Mouse (Mus musculus) ovary, adult 18-20 months (tissue): ENCODE measurements around the gene Armc7.
"Not testable (repeated sequence)": the region's sequence is repeated elsewhere in the genome, so short reads cannot be mapped to it uniquely, and the experiment has no call there.

Experiments
- DNase-seq: peaks from one replicate; pipeline ENCODE4 v3.0.0; 2022; ENCODE audit warnings: low spot score, mixed read lengths

Armc7 gene

DNA sequence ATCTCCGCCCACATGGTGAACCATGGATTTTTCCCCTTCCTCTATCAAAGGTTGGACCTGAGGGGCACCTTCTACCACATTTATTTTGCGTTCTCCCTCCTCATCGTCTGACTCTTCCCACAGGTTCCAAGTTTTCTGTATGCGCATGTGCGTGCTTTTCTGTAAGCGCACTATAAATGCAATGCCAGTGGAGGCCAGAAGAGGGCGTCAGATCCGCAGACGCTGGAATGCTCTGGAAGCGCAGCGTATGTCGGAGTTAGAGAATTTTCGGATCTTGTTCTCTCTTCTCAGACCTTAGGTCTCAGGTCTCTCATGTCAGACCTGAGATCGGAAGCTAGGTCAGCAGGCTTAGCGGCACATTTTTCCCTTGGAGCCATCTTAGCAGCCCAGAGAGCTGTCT lies 19.8 kb upstream of the Armc7 start:
- DNase-seq: no peak

DNA sequence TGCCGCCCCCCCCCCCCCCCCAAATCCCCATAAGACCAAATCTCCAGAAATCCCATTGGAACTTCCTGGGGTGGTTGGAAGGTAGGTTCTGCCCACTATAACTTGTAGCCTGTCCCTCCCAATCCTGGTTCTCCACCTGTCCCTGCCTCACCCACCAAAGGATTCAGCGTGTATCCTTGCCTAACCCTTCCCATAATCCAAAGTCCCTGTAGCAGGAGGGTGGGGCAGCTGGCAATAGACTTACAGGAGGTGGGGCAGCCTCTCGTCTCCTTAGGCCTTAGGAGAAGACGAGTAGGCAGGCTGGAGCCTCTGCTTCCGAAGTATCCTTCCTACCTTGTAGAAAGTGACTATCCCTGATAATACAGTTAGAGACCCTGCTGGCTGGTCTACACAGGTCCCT lies 19.3 kb upstream of the Armc7 start:
- no peak for DNase-seq

DNA sequence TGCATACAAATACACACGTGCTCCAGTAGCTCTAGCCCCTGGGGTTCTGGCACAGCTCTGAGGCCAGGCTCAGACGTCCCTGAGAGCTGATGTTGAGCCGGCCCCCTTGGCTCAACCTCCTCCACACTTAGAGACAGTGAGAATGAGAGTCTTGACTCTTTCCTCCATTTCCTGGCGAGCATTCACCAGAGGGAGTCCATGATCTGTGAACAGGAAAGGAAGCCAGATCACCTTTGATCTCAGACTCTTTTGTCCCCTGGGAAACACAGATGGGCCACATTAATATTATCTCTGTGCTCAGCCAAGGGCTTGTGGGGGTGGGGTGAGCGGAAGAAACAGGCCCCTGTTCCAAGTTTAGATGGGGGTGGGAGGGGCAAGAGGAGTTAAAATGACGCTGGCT lies 18.1 kb upstream of the Armc7 start:
- no peak for DNase-seq

DNA sequence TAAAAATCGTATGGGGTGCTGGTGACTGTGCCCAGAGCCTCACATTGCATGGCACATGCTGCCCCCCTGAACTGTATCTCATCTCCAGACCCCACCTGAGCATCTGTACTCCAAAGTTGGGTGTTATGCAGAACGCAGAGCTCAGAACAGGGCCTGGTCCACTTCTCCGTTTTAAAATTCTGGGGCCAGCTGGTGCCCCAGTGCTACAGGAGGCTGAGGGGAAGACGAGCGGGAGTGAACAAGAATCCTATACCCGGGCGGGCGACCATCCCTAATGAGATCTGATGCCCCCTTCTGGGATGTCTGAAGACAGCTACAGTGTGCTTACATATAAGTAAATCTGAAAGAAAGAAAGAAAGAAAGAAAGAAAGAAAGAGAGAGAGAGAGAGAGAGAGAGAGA lies 14.5 kb upstream of the Armc7 start:
- no peak for DNase-seq

DNA sequence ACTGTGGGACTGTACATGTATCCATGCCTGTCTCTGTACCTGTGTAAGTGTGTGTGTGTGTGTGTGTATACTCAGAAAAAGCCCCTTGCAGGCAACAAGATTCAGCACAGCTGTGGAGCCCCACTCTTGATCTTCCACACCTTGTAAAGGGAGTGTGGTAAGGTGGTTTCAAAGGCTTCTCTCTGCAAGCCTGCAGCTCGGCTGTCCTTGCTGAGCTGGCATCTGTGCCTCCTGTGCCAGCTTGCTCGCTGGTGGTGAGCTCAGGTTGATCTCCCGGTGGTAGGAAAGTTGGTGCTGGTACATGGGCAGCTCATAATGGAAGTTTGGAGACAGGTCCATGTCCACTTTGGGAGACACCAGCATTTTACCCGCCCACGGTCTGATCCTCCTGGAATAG lies 13.6 kb upstream of the Armc7 start:
- no peak for DNase-seq

DNA sequence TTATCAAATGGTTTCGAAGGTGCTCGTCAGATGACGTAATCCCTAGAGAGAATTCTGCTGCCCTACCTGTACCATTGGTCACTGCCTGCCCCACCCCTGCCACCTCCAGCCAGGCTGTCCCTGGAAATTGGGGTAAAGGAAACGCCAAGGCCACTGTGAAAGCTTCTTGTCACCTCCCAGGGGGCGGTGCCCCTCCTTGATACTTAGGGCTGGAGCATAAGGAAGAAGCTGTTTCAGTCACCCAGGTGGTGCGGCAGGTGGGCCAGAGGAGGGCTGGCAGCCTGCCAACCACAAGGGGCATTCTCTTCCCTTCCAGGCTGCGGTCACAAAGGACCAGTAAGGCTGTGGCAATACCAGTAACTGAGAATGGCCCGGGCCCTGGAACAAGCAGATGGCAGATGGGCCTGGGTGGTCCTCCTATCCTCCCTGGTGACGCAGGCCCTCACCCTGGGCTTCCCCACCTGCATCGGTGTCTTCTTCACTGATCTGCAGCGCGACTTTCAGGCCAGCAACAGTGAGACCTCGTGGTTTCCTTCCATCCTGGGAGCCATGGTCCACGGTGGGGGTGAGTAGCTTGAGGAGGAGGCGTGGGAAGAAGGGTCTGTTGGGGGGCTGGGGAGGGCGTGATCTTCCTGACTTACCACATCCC lies 13.1 kb upstream of the Armc7 start, which contains the start of gene Slc16a5:
Slc16a5 (plus strand) TSS at position 232 of the 649 bp plus-strand sequence.
- DNase-seq: no peak

DNA sequence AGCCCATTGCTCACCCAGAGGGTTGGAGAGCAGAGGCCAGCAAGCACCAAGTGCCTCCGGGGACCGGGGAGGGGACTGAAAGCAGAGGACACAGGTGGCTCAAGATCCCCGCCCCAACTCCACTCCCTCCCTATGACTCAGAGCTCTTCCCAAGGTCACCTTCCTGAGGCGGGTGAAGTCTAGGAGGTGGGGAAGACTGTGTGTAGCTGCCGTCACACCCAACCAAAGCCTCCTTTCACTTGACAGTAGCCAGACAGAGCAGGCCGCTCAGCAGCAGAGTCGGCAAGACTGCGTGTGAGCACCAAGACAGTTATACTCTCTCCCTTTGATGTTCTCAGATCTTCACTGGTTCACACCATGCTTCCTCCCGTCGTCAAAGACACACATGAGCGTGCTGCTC lies 12.1 kb upstream of the Armc7 start:
- no peak for DNase-seq

DNA sequence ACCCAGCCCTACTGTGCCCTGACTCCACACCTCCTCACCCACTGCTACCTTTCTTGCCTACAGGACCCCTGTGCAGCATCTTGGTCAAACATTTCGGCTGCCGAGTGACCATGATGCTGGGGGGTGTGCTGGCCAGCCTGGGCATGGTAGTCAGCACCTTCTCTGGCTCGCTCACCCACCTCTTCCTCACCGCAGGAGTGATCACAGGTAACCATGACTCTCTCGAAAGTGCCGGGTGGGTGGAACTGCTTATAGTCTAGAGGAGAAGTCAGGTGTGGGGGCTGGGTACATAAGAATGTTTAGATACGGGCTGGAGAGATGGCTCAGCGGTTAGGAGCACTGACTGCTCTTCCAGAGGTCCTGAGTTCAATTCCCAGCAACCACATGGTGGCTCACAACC lies 10.6 kb upstream of the Armc7 start:
- DNase-seq: no peak

DNA sequence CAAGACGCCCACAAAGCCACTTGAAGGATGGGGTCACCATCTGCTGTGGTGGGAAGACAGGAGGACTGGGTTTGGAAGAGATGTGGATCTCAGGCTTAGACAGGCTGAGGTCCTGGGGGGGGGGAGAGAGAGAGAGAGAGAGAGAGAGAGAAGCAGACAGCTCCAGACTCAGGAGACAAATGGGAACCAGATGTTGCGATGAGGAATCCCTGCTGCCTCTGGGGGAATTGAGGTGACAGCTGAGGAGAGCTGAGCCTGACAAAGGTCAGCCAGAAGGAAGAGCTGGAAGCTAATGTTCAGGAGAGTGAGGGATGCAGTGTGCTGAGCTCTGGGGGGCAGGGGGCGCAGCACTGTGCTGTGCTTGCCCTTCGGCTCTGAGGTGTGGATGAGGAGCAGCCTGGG lies 8.2 kb upstream of the Armc7 start:
- DNase-seq: no peak

DNA sequence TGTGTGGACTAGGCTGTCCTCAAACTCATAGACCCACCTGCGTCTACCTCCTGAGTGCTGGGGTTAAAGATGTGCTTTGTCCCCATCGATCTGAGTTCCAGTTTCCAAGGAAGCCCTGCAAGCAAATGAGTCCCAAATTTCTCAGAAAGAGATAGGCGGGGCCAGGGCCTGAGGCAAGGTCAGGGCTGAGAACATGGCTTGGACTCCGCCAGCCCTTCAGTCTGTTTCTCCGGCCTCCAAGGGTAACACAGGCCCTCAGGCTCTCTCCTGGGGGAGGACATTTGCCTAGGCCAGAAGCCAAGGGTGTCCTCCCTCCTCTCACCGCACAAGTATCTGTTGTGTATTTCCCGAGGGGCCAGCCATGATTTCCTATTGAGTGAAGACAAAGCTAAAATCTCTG lies 3.3 kb upstream of the Armc7 start:
- DNase-seq: peak; percentile 66

DNA sequence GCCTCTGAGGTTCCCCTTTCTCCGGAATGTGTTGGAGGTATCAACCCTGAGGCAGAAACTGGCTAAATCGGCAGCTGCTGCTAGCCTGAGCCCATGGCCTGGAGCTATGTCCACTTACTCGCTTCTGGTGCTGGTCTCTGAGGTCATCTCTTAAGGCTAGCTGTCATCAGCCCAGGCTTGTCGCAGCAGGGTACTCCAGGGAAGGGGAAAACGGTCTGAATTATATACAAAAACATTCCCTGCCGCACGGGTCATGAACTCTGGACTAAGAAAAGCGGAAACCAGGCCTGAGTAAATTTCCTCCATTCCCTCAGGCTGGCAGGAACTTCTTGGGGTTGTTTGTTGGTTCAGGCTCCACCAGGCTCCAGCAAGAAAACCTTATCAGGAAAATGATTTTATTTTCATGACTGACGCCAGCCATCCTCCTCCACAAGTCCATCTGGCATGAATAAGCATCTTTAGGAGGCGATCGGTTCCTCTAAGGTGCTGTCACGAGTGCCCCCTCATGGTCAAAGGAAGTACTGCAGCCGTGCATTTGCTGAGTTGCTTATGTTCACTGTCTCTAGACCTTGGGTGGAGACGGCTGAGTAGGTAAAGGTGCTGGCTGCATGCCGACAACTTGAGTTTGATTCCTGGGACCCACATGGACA lies 1.7 kb upstream of the Armc7 start:
- DNase-seq: peak; percentile 83

DNA sequence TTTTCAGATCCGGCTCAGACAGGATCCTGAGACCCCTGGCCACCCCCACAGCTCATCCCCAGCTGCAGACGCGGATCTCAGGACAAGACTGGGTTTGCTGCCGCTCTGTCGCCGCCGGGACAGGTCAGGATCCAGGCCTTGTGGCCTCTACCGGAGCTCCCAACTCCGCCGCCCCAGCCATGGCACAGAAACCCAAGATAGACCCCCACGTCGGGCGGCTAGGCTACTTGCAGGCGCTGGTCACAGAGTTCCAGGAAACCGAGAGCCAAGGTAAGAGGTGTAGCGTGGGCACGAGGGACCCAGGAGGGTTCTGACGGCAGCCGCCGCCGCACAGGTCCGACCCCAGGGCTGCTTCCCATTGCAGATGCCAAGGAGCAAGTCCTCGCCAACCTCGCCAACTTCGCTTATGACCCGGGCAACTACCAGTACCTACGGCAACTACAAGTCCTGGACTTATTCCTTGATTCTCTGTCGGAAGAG lies 331 bp downstream of the Armc7 start:
- no peak for DNase-seq

DNA sequence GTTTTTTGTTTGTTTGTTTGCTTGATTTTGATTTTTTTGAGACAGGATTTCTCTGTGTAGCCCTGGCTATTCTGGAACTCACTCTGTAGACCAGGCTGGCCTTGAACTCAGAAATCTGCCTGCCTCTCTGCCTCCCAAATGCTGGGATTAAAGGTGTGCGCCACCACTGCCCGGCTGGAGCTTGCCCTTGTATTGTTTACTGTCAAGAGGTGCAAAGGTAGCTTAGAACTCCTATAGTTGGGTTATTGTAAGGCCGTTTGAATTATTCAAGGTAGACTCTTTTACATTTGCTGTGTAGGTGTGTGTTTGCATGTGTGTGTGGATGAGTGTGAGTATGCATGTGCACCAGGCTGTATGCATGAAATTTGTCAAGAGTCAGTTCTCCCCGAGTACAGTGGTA lies 1.2 kb downstream of the Armc7 start:
- DNase-seq: not testable (repeated sequence)

DNA sequence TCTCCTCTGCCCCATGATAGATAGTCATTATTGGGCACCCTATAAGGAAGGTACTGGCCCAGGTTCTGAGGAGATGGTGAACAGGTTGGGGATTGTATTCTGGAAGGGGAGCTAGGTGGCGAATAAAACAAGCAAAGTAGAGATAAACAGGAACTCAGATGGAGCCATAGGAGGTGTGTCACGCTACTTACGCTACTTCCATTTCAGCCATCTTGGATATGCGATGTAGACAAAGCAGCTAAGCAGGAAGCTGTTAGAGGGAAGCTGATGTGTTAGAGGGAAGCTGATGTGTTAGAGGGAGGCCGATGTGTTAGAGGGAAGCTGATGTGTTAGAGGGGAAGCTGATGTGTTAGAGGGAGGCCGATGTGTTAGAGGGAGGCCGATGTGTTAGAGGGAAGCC lies 1.9 kb downstream of the Armc7 start:
- DNase-seq: not testable (repeated sequence)

DNA sequence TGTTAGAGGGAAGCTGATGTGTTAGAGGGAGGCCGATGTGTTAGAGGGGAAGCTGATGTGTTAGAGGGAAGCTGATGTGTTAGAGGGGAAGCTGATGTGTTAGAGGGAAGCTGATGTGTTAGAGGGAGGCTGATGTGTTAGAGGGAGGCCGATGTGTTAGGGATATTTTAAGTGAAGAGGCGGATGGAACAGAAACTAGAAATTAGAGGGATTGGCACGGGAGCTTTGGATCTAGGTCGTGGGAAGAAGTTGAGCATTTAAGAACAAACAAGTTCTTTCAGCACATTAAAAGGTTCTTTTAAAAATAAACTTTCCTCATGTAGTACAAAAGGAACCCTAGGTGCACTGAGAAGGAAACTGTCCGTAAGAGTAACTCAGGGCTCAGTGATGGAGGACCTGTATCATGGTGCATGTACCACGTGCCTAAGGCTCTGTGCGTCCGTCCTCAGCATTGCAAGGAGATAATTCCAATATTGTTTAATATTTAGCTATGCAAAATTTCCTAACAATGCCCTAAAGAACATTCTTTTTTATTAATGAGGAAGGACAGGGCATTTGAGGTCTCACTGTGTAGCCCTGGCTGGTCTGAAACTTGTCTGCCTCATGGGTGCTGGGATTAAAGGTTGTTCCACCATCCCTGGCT lies 3.0 kb downstream of the Armc7 start:
- DNase-seq: no peak

DNA sequence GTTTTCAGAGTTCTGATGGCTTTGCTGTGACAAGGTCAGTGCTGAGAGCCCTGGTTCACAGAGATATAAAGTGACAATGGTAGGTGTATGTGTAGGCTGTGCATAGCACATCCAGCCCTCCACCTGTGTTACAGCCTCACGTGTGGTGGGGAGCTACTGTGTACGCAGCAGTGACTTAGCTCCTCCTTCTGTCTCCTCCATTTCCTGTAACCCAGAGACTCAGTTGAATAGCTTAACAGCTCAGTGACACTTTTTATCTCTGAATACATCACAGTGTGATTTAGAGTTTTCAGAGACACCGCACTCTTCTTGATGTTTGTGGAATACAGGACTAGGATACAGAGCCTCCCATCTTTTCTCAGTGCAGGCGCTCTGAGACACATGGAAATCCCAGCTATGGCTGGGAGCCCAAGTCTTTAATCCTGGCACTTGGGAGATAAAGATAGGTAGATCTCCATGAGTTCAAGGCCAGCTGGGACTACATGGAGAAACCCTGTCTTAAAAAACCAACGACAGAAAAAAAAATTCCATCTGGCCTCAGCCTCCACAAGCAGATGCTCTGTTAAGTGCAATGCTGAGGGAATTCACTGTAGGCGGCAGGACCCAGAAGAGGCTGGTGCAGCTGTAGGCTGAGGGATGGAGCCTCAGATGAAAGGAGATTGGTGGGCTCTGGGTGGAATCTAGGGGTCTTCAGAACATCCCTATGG lies 6.2 kb downstream of the Armc7 start:
- no peak for DNase-seq

DNA sequence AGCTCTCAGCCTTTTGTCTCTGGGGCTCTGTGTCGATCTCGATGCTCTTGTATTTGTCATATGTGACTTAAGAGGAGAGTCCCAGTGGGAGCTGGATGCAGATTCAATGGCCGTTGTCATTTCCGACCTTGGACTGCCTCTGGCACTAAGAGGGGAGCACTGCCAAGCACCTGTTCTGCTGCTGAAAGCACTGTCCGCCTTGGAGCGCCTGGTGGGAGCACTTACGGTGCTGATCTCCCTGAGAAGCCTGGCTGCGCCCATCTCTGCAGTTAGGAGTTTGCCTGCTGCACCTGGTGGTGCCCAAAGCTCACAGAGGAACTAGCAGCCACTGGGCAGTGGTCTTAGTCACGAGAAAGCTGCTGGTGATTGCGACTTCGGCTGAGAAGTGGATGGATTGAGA lies 7.8 kb downstream of the Armc7 start:
- no peak for DNase-seq

DNA sequence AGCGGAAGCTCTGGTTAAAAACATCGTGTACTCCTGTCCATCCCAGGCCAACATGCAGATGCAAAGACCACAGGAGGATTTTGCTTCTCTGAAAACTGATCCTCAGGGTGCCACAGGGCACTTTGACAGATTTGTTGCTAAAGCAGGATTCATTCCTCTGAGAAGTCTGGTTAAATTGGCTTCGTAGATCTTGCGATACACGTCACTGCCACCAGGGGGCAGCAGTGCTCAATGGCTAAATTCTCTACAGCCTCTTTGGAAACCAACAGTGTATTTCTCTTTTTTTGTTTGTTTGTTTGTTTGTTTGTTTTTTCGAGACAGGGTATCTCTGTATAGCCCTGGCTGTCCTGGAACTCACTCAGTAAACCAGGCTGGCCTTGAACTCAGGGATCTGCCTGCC lies 8.3 kb downstream of the Armc7 start:
- no peak for DNase-seq

DNA sequence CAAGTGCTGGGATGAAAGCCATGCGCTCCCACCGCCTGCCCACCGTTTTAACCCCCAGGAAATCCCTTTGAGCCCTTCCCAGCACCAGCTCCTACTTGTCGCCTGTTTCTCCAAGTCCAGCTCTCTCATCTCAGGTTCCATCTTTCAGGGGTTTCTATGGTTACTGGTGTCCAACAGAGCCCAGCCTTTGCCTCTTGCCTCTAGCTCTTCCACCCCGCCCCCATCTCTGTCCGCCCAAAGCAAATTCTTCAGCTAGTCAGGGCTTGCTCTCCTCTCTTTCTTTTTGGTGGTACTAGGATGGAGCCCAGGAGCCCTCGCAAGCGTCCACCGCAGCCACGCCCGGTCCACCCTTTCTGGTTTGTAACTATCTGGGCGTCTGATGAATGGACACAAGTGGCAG lies 9.7 kb downstream of the Armc7 start:
- DNase-seq: no peak

DNA sequence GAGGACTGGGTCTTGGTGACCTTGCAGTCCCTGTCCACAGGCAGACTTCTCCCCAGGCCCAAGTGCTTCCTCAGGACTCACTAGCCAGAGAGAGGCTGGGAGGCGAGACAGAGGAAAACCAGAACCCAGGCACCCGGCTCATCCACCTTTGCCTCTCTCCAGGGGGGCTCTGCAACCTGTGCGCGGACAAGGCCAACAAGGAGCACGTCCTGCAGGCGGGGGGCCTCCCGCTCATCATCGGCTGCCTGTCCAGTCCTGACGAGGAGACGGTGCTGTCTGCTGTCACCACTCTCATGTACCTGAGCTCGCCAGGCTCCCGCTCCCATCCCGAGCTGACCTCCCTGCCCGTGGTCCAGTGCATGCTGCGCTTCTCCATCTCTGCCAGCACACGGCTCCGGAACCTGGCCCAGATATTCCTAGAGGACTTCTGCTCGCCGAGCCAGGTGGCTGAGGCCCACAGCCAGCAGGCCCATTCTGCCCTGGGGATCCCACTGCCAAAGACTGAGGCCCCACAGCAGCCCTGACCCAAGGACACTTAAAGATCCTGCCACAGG lies 13.2 kb downstream of the Armc7 start:
- DNase-seq: no peak

DNA sequence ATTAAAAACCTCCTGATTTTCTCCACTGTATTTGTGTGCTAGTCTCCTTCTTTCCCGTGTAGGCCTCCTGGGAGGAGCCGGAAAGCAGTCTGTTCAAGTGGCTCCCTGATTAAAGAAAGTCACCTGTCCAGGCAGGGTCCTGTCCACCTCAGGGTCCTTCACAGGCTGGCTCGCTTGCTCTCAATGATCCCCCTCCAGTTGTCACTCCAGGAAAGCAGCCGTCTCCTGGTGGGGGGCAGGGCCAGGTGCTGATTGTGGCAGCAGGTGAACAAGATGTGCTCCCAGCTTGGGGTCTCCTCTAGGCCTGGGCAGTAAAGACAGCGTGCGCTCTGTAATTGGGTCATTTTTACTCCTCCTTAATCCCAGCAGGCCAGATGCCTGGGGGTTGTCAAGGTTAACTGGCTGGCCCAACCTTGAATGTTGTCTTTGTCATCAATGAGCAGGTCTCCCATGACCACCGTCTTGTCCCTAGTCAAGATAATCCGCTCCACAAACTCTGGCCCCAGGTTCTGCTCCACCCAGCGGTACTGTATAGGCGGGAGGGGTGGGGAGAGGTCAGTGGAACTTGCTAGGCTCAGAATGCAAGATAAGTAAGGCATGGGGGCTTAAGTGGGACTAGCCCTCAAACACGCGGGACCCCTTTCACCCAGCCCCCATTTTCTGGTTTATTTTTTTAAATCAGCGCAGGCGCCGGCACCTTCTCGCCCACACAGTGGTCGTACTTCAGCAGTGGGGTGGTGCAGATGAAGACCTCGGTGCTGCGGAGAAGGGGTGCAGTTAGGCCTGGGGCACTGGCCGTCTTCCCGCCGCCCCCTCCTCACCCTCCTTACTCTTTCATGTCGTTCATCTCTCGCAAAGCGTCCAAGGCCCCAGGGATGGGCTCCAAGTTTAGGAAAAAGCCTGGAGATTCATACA lies 15.2 kb downstream of the Armc7 start:
- DNase-seq: peak; percentile 18
